Mouse (Mus musculus) neural tube, embryonic 14.5 days (tissue): Measurements from ENCODE around the gene Hvcn1. TPM values are rescaled to one million over a fixed set of nuclear protein-coding genes. Genes with fewer than 3 reads are reported as not detected.
"Not testable (repeated sequence)": the region's sequence is repeated elsewhere in the genome, so short reads cannot be mapped to it uniquely, and the experiment has no call there.

Experiments used
- ATAC-seq: fragments of 200-750 bp; cut with Nextera tagmentation; 2 replicates; pipeline ENCODE4 v1.8.0; 2017; ENCODE audit warnings: low read depth, mild to moderate bottlenecking, moderate TSS enrichment, moderate library complexity
- H3K27ac ChIP-seq: fragments of 300-500 bp; sonication (generic); 2 replicates; pipeline ENCODE4 v1.5.1; 2014; ENCODE audit warnings: low read depth, mild to moderate bottlenecking, control low read depth, low read length, moderate library complexity, mixed read lengths
- H3K27me3 ChIP-seq: fragments of 300-500 bp; sonication (generic); 2 replicates; pipeline ENCODE4 v1.6.1; 2014; ENCODE audit warnings: low read length; ENCODE audit not compliant: control insufficient read depth, insufficient read depth
- H3K36me3 ChIP-seq: fragments of 300-500 bp; sonication (generic); 2 replicates; pipeline ENCODE4 v1.6.1; 2014; ENCODE audit warnings: low read length, mixed read lengths; ENCODE audit not compliant: control insufficient read depth, insufficient read depth
- H3K4me1 ChIP-seq: fragments of 300-500 bp; sonication (generic); 2 replicates; pipeline ENCODE4 v1.6.1; 2014; ENCODE audit warnings: low read length; ENCODE audit not compliant: control insufficient read depth, insufficient read depth
- H3K4me2 ChIP-seq: fragments of 300-500 bp; sonication (generic); 2 replicates; pipeline ENCODE4 v1.6.1; 2014; ENCODE audit warnings: mild to moderate bottlenecking, low read depth, low read length, control low read depth
- H3K4me3 ChIP-seq: fragments of 300-500 bp; sonication (generic); 2 replicates; pipeline ENCODE4 v1.5.1; 2014; ENCODE audit warnings: low read depth, low read length, control low read depth, mixed read lengths
- H3K9ac ChIP-seq: fragments of 300-500 bp; sonication (generic); replicated peaks from 2 replicates; pipeline ENCODE4 v1.6.1; 2014; ENCODE audit warnings: low read depth, mild to moderate bottlenecking, control low read depth, low read length, mixed read lengths
- H3K9me3 ChIP-seq: fragments of 300-500 bp; sonication (generic); 2 replicates; pipeline ENCODE4 v1.6.1; 2016; ENCODE audit warnings: low read length; ENCODE audit not compliant: control insufficient read depth
- WGBS: fragments of 180-500 bp; shearing (Covaris S2); extraction: QIAGEN DNeasy Blood & Tissue Kit; methylation state at CpG from one replicate; pipeline ENCODE4 v1.1.7; 2014; 5-methylcytosine and 5-hydroxymethylcytosine counted together
- polyA plus RNA-seq: library from polyadenylated mRNA; unstranded; fragments of >200 nt; fragmentation: Nextera tagmentation; extraction: Ambion mirVana; gene quantifications from 2 replicates; pipeline ENCODE4 v1.2.1, GENCODE M21; 2014

Gene Hvcn1
- polyA plus RNA-seq, 1 experiment from 2014 or later = 0.72 TPM

- not testable (repeated sequence) for H3K9me3 ChIP-seq, H3K4me3 ChIP-seq, H3K36me3 ChIP-seq, H3K27me3 ChIP-seq, H3K9ac ChIP-seq, H3K4me2 ChIP-seq, ATAC-seq, H3K27ac ChIP-seq, H3K4me1 ChIP-seq
- WGBS = 100% methylated on average over 1 of the region's 1 CpGs
Observed at GRCm38 (mm10) chr5:122212820-122213219, 6.2 kb downstream of the Hvcn1 start.

- no peaks in the 10 kb centered on the region for H3K36me3 ChIP-seq
- ATAC-seq = no peak
- H3K9ac ChIP-seq = no peak overlapping the region
- no peaks in the 10 kb centered on the region for H3K9me3 ChIP-seq
- no peaks in the 10 kb centered on the region for H3K27me3 ChIP-seq
- H3K4me1 ChIP-seq = peaks cover 5% of the 10 kb centered on the region; the same call in 1 of the 2 replicates
- 82% methylated on average over 6 of the region's 6 CpGs for WGBS
- no peak overlapping the region for H3K4me3 ChIP-seq
- H3K4me2 ChIP-seq = no peak overlapping the region
- H3K27ac ChIP-seq = no peak overlapping the region
Observed at GRCm38 (mm10) chr5:122213861-122214260, 7.3 kb downstream of the Hvcn1 start.

GRCm38 (mm10) chr5:122217636-122218035 is 11.0 kb downstream of the Hvcn1 start:
- Histone ChIP-seq H3K27me3 (no peaks in the 10 kb centered on the region), H3K4me2 (no peak overlapping the region), H3K27ac (no peak overlapping the region), H3K4me1 (no peaks in the 10 kb centered on the region), H3K4me3 (no peak overlapping the region), H3K9ac (no peak overlapping the region), H3K9me3 (no peaks in the 10 kb centered on the region), H3K36me3 (no peaks in the 10 kb centered on the region)
- ATAC-seq = no peak
- WGBS = 88% methylated on average over 6 of the region's 6 CpGs

DNA sequence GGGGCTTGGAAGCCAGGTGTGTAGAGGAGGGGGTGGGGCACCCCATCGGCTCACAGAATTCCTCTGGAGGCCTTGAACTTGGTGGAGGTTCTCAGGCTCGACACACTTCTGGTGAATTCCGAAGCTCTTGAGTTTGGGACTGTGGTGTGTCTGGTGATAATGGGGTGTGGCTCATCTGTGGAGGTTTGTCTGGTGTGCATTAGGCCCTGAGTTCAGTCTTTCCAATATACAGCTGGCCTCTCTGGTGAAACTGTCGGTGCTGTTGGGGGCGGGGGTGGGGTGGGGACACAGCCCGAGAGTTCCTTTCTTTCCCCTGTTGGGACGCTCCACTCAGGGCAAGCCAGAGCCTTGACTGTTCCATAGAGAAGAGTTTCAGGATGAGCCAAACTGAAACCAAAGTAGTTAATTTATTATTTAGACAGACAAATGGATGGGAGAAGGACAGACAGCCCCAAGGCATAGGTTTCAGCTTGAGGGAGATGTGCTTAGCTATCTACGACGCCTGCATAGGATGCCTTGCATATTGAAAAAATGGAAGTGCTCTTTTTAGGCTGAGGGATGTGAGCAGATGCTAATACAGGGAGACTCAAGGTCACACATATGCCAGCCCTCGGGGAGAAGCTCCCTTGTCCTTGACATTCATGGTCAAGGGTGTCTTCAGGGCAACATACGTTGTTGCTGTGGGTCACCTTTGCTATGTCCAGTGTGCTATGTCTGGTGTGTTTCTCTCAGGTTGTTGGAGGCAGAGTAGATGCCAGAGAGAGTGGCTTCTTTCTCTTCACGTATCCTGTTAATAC is 11.7 kb downstream of the Hvcn1 start:
- Histone ChIP-seq H3K4me1 (no peaks in the 10 kb centered on the region), H3K36me3 (no peaks in the 10 kb centered on the region), H3K27ac (no peak overlapping the region), H3K27me3 (no peaks in the 10 kb centered on the region), H3K9me3 (no peaks in the 10 kb centered on the region), H3K4me2 (no peak overlapping the region), H3K9ac (no peak overlapping the region), H3K4me3 (no peak overlapping the region)
- WGBS = 87% methylated on average over 12 of the region's 12 CpGs
- ATAC-seq = no peak

DNA sequence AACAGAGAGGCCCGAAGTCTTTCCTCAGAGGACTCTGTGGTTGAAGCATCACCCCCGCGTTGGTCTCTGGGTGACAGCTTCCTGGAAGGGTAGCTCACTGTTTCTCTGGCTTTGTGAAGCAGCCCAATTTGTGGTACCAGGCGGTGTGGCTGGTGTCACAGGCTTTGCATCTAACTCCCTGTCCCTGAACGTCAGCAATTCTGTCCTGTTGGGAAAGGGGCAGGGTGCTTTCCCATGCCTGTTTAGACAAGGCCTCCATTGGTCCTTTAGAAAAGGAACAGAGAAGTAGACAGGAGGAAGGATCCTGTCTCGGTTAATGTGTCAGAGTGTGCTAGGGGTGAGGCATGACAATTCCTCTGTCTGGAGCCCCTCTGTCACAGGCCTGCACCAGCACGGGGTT is 12.3 kb downstream of the Hvcn1 start:
- Histone ChIP-seq H3K4me1 (no peaks in the 10 kb centered on the region), H3K9ac (no peak overlapping the region), H3K36me3 (no peaks in the 10 kb centered on the region), H3K9me3 (no peaks in the 10 kb centered on the region), H3K4me3 (no peak overlapping the region), H3K27me3 (no peaks in the 10 kb centered on the region), H3K27ac (no peak overlapping the region), H3K4me2 (no peak overlapping the region)
- 79% methylated on average over 7 of the region's 7 CpGs for WGBS
- ATAC-seq = no peak

- 75% methylated on average over 18 of the region's 18 CpGs for WGBS
- Histone ChIP-seq H3K4me3 (no peak overlapping the region), H3K4me2 (no peak overlapping the region), H3K4me1 (no peaks in the 10 kb centered on the region), H3K36me3 (no peaks in the 10 kb centered on the region), H3K27ac (no peak overlapping the region), H3K9me3 (no peaks in the 10 kb centered on the region), H3K9ac (0 out of 2 replicates have a peak overlapping the region, but pooled peaks have one; percentile 7), H3K27me3 (no peaks in the 10 kb centered on the region)
- no peak for ATAC-seq
Observed at GRCm38 (mm10) chr5:122219655-122220629, 13.3 kb downstream of the Hvcn1 start.

DNA sequence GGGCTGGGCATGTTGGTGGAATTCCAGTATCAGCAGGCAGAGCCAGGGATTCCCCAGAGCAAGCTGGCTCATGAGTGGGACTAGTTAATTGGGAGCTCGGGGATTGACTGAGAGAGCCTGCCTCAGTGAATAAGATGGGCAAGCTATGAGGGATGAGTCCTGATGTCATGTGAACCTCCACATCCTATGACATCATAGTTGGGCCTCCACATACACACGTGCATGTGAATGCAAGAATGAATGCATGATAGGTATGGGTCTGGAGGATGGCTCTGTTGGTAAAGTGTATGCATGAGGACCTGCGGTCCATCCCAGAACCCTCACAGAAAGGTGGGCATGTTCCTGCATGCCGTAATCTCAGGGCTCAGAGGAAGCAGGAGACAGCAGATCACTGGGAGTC is 14.5 kb downstream of the Hvcn1 start:
- H3K27me3 ChIP-seq = no peaks in the 10 kb centered on the region

DNA sequence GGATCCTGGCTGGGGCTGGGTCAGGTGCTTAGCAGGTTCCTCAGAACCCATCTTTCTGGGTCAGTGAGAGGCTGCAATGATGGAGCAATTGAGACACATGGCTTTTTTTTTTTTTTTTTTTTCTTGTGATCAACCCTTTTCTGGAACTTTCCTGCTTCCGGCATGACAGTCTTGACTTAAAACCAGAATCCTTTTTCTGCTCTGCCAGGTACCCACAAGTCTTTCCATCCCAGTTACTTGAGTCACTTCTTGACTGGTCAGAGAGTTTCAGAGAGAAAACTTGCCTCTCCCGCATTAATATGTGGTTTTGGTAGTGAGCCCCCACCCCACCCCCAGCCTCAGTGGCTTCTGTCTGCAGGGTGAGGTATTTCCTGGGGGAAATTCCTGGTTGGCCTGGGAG is 17.7 kb downstream of the Hvcn1 start:
- no peaks in the 10 kb centered on the region for H3K4me1 ChIP-seq
- 98% methylated on average over 2 of the region's 2 CpGs for WGBS
- ATAC-seq = no peak
- no peaks in the 10 kb centered on the region for H3K9me3 ChIP-seq
- no peak overlapping the region for H3K4me2 ChIP-seq
- no peak overlapping the region for H3K27ac ChIP-seq
- H3K27me3 ChIP-seq = no peaks in the 10 kb centered on the region
- H3K4me3 ChIP-seq = no peak overlapping the region
- H3K36me3 ChIP-seq = no peaks in the 10 kb centered on the region
- no peak overlapping the region for H3K9ac ChIP-seq

More for the DNA sequence above, 14.5 kb downstream of the Hvcn1 start:
- Histone ChIP-seq H3K9me3 (no peaks in the 10 kb centered on the region), H3K9ac (no peak overlapping the region), H3K36me3 (no peaks in the 10 kb centered on the region), H3K4me3 (no peak overlapping the region), H3K27ac (no peak overlapping the region), H3K4me1 (no peaks in the 10 kb centered on the region), H3K4me2 (no peak overlapping the region)
- WGBS = 92% methylated on average over 4 of the region's 4 CpGs
- ATAC-seq = no peak

DNA sequence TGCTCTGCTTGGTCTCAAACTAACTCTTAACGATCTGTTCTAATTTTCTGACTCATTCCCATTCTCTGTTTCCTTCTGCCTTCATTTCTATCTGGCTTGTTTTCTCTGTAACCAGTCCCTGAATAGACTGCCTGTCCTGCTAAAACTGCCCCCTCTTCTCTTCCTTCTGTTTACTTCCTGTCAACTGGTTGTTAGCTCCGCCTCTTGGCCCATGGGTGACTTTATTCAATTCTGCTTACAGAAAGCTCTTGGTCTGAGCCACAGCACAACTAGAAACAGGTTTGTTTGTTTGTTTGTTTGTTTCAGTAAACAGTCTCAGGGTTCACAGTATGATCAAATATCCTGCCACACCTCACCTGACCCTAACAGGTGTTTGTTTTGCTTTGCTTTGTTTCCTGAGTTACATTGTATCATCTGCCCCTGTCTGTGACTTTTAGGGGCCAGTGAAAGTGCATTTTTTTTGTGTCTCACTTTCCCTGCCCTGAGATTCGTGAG is 21.7 kb downstream of the Hvcn1 start:
- Histone ChIP-seq H3K4me1 (no peaks in the 10 kb centered on the region), H3K4me2 (no peak overlapping the region), H3K27me3 (no peaks in the 10 kb centered on the region), H3K9me3 (no peaks in the 10 kb centered on the region), H3K4me3 (no peak overlapping the region), H3K27ac (no peak overlapping the region), H3K36me3 (no peaks in the 10 kb centered on the region), H3K9ac (no peak overlapping the region)
- WGBS = 85% methylated on average over 3 of the region's 3 CpGs
- no peak for ATAC-seq
